Mouse (Mus musculus) liver, embryonic 14.5 days (tissue): ENCODE data around the gene Ugt1a6a. TPM values are rescaled to one million over a fixed set of nuclear protein-coding genes. Genes with fewer than 3 reads are reported as not detected.
"Not testable (repeated sequence)": the region's sequence is repeated elsewhere in the genome, so short reads cannot be mapped to it uniquely, and the experiment has no call there.

Experiments
- ATAC-seq: fragments of 200-750 bp; cut with Nextera tagmentation; 2 replicates; pipeline ENCODE4 v1.8.0; 2017; ENCODE audit warnings: moderate number of reproducible peaks, mild to moderate bottlenecking, moderate library complexity; ENCODE audit not compliant: insufficient read depth
- DNase-seq, 3 experiments: peaks; one replicate each; pipeline ENCODE4 v3.0.0-alpha.2; 2012 to 2013; ENCODE audit warnings: low read depth in 3 of 3, low spot score in 3 of 3
- H3K27ac ChIP-seq: fragments of 300-500 bp; sonication (generic); 2 replicates; pipeline ENCODE4 v1.5.1; 2014; ENCODE audit warnings: moderate library complexity, mild to moderate bottlenecking, control low read depth, inconsistent platforms
- H3K27me3 ChIP-seq: fragments of 300-500 bp; sonication (generic); 2 replicates; pipeline ENCODE4 v1.6.1; 2014; ENCODE audit warnings: mild to moderate bottlenecking, low read length, moderate library complexity; ENCODE audit not compliant: control insufficient read depth, insufficient read depth
- H3K36me3 ChIP-seq: fragments of 300-500 bp; sonication (generic); replicated peaks from 2 replicates; pipeline ENCODE4 v1.6.1; 2014; ENCODE audit warnings: low read depth; ENCODE audit not compliant: control insufficient read depth, insufficient read depth
- H3K4me1 ChIP-seq, 2 experiments: fragments of 200-500 bp in 1 of 2; fragments of 300-500 bp in 1 of 2; sonication (generic) in 1 of 2; replicated peaks; 2 replicates each; pipeline ENCODE4 v1.6.1; 2012 to 2014; ENCODE audit warnings: antibody characterized with exemption in 1 of 2, inconsistent platforms in 1 of 2, low read length in 1 of 2; ENCODE audit not compliant: control insufficient read depth in 2 of 2, insufficient read depth in 2 of 2
- H3K4me2 ChIP-seq: fragments of 300-500 bp; sonication (generic); 2 replicates; pipeline ENCODE4 v1.6.1; 2014; ENCODE audit warnings: low read depth, mild to moderate bottlenecking, control low read depth, moderate library complexity
- H3K4me3 ChIP-seq, 2 experiments: fragments of 200-500 bp in 1 of 2; fragments of 300-500 bp in 1 of 2; sonication (generic) in 1 of 2; 2 replicates each; pipeline ENCODE4 v1.5.1; 2012 to 2014; ENCODE audit warnings: low read depth in 2 of 2, low read length in 2 of 2, mild to moderate bottlenecking in 2 of 2, control low read depth in 1 of 2, inconsistent platforms in 1 of 2, moderate library complexity in 1 of 2; ENCODE audit not compliant: insufficient read depth in 1 of 2
- H3K9ac ChIP-seq: fragments of 300-500 bp; sonication (generic); replicated peaks from 2 replicates; pipeline ENCODE4 v1.6.1; 2014; ENCODE audit warnings: mild to moderate bottlenecking, control low read depth, moderate library complexity
- H3K9me3 ChIP-seq: fragments of 300-500 bp; sonication (generic); 2 replicates; pipeline ENCODE4 v1.6.1; 2016; ENCODE audit warnings: low read length, mixed read lengths; ENCODE audit not compliant: control insufficient read depth
- CTCF ChIP-seq: IDR thresholded peaks from 2 replicates; pipeline ENCODE4 v1.5.1; 2016; ENCODE audit warnings: antibody characterized with exemption, low read depth, control low read depth
- EP300 ChIP-seq: IDR thresholded peaks from 2 replicates; pipeline ENCODE4 v1.6.1; 2016; ENCODE audit warnings: antibody characterized with exemption, low read depth
- WGBS: fragments of 180-500 bp; shearing (Covaris S2); extraction: QIAGEN DNeasy Blood & Tissue Kit; methylation state at CpG from one replicate; pipeline ENCODE4 v1.1.7; 2014; ENCODE audit not compliant: insufficient replicate concordance; 5-methylcytosine and 5-hydroxymethylcytosine counted together
- polyA plus RNA-seq, 2 experiments: library from polyadenylated mRNA; depleted of rRNA in 1 of 2; stranded (reverse) in 1 of 2; unstranded in 1 of 2; fragments of >200 nt; fragmentation: Nextera tagmentation in 1 of 2; extraction: Ambion mirVana in 1 of 2; gene quantifications; 2 replicates each; pipeline versions ENCODE4 v1.2.1 to v1.2.3; 2012 to 2014

The Ugt1a6a gene
- polyA plus RNA-seq, 2 experiments: 3.6 to 7.1 TPM

- ATAC-seq (no peak), DNase-seq (no peak)
- WGBS: 55% methylated on average over 2 of the region's 2 CpGs
- no peak overlapping the region for H3K27ac ChIP-seq
- H3K27me3 ChIP-seq: no peaks in the 10 kb centered on the region
- no peaks in the 10 kb centered on the region for H3K36me3 ChIP-seq
- H3K9ac ChIP-seq: no peak overlapping the region
- no peak for TF ChIP-seq EP300
- TF ChIP-seq CTCF: no peak
- H3K4me1 ChIP-seq: peaks cover 0 to 18% of the 10 kb centered on the region in 2 experiments; a peak in 2 of 4 replicates
- H3K4me2 ChIP-seq: no peak overlapping the region
- no peak overlapping the region for H3K4me3 ChIP-seq
- H3K9me3 ChIP-seq: no peaks in the 10 kb centered on the region
Observed at GRCm38 (mm10) chr1:88136646-88137045, 2.0 kb downstream of the Ugt1a6a start.

DNA sequence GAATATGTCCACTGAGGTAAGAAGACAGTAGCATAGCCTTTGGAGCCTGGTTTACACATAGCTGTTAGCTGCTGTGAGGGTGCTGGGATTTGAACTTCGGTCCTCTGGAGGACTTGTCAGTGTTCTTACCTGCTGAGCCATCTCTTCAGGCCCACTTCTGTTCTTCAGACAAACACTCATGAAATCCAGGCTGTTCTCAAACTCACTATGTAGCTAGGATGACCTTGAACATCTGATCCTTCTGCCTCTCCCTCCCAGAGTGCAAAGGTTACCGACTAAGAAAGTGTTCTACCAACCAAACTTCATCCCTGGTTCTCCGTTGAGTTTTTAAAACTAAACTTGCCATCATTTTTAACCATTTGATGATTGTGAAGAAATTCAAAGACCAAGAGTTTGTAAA is 2.7 kb downstream of the Ugt1a6a start:
- TF ChIP-seq EP300 (no peak), CTCF (no peak)
- ATAC-seq (no peak), DNase-seq (no peak)
- Histone ChIP-seq H3K4me3 (no peak overlapping the region), H3K36me3 (no peaks in the 10 kb centered on the region), H3K4me1 (peaks cover 0 to 18% of the 10 kb centered on the region in 2 experiments; a peak in 2 of 4 replicates), H3K27me3 (no peaks in the 10 kb centered on the region), H3K4me2 (no peak overlapping the region), H3K9ac (no peak overlapping the region), H3K9me3 (no peaks in the 10 kb centered on the region), H3K27ac (no peak overlapping the region)
- WGBS: 75% methylated on average over 3 of the region's 3 CpGs

GRCm38 (mm10) chr1:88138145-88138544 is 3.5 kb downstream of the Ugt1a6a start:
- Histone ChIP-seq H3K36me3 (no peaks in the 10 kb centered on the region), H3K4me1 (peaks cover 0 to 18% of the 10 kb centered on the region in 2 experiments; a peak in 2 of 4 replicates), H3K9me3 (no peaks in the 10 kb centered on the region), H3K27ac (no peak overlapping the region), H3K4me3 (no peak overlapping the region), H3K27me3 (no peaks in the 10 kb centered on the region), H3K4me2 (no peak overlapping the region), H3K9ac (no peak overlapping the region)
- ATAC-seq (no peak), DNase-seq (no peak)
- TF ChIP-seq EP300 (no peak), CTCF (no peak)
- WGBS: 79% methylated on average over 1 of the region's 1 CpGs

- not testable (repeated sequence) for H3K27ac ChIP-seq, H3K9me3 ChIP-seq, H3K36me3 ChIP-seq, H3K4me3 ChIP-seq, H3K27me3 ChIP-seq, H3K4me2 ChIP-seq, H3K9ac ChIP-seq
- H3K4me1 ChIP-seq: peaks cover 0 to 11% of the 10 kb centered on the region in 2 experiments; a peak in 2 of 4 replicates
- DNase-seq (peak in 1 of 3 experiments; percentile 4), ATAC-seq (peak; percentile 93)
- WGBS: 13% methylated on average over 1 of the region's 1 CpGs
Observed at GRCm38 (mm10) chr1:88140492-88140891, 5.9 kb downstream of the Ugt1a6a start.

DNA sequence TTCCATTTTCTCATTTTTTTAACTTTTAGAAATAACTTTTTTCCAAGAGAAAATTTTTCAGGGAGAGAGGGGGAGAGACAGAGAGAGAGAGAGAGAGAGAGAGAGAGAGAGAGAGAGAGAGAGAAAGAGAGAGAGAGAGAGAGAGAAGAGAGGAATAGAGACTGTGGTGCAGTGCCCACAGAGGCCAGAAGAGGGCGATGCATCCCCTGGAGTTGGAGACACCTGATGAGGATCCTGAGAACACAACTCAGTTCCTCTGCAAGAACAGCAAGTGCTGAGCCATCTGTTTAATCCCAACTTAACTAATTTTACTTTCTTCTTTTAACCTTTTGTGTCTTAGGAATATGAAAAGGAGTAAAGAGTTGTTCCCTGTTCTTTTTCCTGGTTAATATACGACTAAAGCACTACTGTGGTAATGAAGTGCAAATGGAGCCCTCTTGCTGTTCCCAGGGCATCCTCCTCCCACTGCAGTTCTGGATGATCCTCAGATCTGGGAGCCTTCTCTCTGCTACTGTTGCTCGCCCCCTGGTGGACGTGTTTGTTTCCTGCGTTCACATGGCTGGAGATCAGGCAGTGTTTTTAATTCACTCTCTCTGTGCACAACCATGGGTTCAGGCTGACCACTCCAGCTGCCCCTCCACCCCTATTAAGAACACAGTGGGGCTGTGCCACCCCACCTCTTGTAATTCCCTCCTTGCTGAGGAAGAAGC is 9.5 kb downstream of the Ugt1a6a start:
- H3K4me2 ChIP-seq, H3K9ac ChIP-seq, H3K4me3 ChIP-seq, H3K27ac ChIP-seq, H3K36me3 ChIP-seq, H3K9me3 ChIP-seq, H3K27me3 ChIP-seq: not testable (repeated sequence)
- H3K4me1 ChIP-seq: peaks cover 0 to 10% of the 10 kb centered on the region in 2 experiments; a peak in 2 of 4 replicates
- TF ChIP-seq CTCF: peak; percentile 68
- DNase-seq: peak in 1 of 3 experiments; percentile 14
- WGBS: 5% methylated on average over 4 of the region's 5 CpGs
- peak; percentile 34; the same call in 1 of the 2 replicates for ATAC-seq
